Mouse (Mus musculus) stomach, postnatal 0 days (tissue): Measurements from ENCODE around the gene Ttc41.

Experiments used
- CTCF ChIP-seq: IDR thresholded peaks from 2 replicates; pipeline ENCODE4 v1.5.1; 2016; ENCODE audit warnings: antibody characterized with exemption, low read depth, mild to moderate bottlenecking, moderate library complexity
- EP300 ChIP-seq: optimal IDR thresholded peaks from 2 replicates; pipeline ENCODE3; 2016; ENCODE audit warnings: antibody characterized with exemption

- no peak for TF ChIP-seq EP300
- TF ChIP-seq CTCF = no peak
Measured at GRCm38 (mm10) chr10:86761722-86762383, 56.2 kb downstream of the Ttc41 start.
